Mouse (Mus musculus) large intestine, adult 2 months (tissue): Measurements from ENCODE around the gene Rbl1. TPM values are rescaled to one million over a fixed set of nuclear protein-coding genes. Genes with fewer than 3 reads are reported as not detected.

Source experiments
- DNase-seq: peaks from one replicate; pipeline ENCODE4 v3.0.0-alpha.2; 2012; ENCODE audit warnings: low read depth, low spot score
- WGBS: fragments of 180-500 bp; shearing (Covaris S2); methylation state at CpG from one replicate; pipeline ENCODE4 v1.1.7; 2018; 5-methylcytosine and 5-hydroxymethylcytosine counted together
- polyA plus RNA-seq: library from polyadenylated mRNA; depleted of rRNA; stranded (reverse); fragments of >200 nt; gene quantifications from 2 replicates; pipeline ENCODE4 v1.2.3, GENCODE M21; 2012; rRNA removed

Rbl1 gene
- polyA plus RNA-seq, 1 experiment = 5.0 TPM

DNA sequence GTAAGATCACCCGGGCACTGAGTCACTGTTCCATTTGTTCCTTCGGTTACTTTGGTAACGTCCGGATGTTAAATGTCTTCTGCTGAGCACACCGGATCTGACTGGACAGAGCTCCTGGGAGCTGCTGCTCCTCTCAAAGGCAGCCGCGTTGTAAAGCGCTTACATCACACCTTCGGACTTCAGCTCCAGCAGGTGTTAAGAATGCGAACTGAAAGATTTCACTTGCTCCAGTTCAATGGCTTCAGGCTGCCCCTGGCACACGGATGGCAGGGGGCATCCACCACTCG is 104.1 kb downstream of the Rbl1 start:
- WGBS = 85% methylated on average over 12 of the region's 12 CpGs
- no peak for DNase-seq

DNA sequence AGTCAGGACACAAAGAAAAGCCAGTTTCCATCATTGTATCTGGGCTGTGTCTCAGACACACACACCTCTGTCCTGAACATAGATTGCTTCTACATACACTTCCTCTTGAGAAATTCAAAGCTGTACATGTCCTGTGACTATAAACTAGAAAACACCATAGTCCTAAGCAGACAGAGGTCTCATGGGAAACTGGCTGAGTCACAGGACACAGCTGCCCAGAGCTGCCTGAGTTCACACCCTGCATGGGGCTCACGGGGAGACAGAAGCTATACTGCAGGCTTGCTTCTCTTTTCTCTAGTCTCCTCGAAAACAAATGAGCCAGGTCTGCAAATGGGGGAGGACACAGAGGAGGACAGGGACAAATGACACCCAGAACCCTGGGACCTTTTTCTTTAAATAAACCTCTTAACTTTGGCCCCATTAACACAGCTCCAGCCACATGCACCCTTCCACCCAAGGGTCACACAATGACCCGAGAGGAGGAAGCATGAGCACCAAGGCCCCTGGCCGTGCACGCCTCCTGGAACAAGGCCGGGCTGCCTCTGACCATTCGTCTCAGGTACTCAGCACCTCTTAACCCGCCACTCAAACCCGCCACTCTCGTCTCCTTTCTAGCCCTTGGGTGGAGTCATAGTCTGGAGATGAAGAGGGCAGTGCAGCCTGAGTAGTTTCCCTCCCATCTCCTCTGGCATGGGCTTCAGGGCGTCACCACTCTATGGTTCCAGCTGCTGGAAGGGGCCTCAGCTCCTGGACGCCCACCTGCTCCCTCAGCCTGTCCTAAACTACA is 104.6 kb downstream of the Rbl1 start:
- 77% methylated on average over 12 of the region's 12 CpGs for WGBS
- DNase-seq = no peak

Other genes with a start within 250 kb of the Rbl1 start
- 58.2 and 71.7 TPM in 2 replicates for gene Ndrg3, start 212.5 kb downstream of the Rbl1 start, polyA plus RNA-seq
- gene Dsn1, start 197.4 kb downstream of the Rbl1 start, polyA plus RNA-seq = 5.0 and 6.4 TPM in 2 replicates
- gene Soga1, start 125.3 kb downstream of the Rbl1 start, polyA plus RNA-seq = 2.1 and 3.0 TPM in 2 replicates
- 15.5 and 29.7 TPM in 2 replicates for gene Tldc2, start 117.5 kb downstream of the Rbl1 start, polyA plus RNA-seq
- gene Samhd1, start 69.3 kb downstream of the Rbl1 start, polyA plus RNA-seq = 28.3 and 47.1 TPM in 2 replicates
- 322 and 331 TPM in 2 replicates for gene Rpn2, start 74.5 kb upstream of the Rbl1 start, polyA plus RNA-seq
- 0.10 and 0.25 TPM in 2 replicates for gene Mroh8, start 75.0 kb upstream of the Rbl1 start, polyA plus RNA-seq
- gene Ghrh, start 143.0 kb upstream of the Rbl1 start, polyA plus RNA-seq = 0.22 TPM in 1 of 2 replicates, not detected in the other
- gene Manbal, start 163.1 kb upstream of the Rbl1 start, polyA plus RNA-seq = 64.9 and 72.3 TPM in 2 replicates
- gene Src, start 213.9 kb upstream of the Rbl1 start, polyA plus RNA-seq = 69.8 and 93.9 TPM in 2 replicates